Mouse (Mus musculus) midbrain, embryonic 15.5 days (tissue): ENCODE results near the gene Fmn2. TPM values are rescaled to one million over a fixed set of nuclear protein-coding genes. Genes with fewer than 3 reads are reported as not detected.

ENCODE experiments used
- ATAC-seq: fragments of 200-750 bp; cut with Nextera tagmentation; replicated peaks from 2 replicates; pipeline ENCODE4 v1.8.0; 2017; ENCODE audit warnings: moderate TSS enrichment
- H3K27ac ChIP-seq: fragments of 300-500 bp; sonication (generic); 2 replicates; pipeline ENCODE4 v1.5.1; 2015; ENCODE audit warnings: mild to moderate bottlenecking, inconsistent platforms
- H3K27me3 ChIP-seq: fragments of 300-500 bp; sonication (generic); replicated peaks from 2 replicates; pipeline ENCODE4 v1.6.1; 2015; ENCODE audit warnings: inconsistent platforms
- H3K36me3 ChIP-seq: fragments of 300-500 bp; sonication (generic); replicated peaks from 2 replicates; pipeline ENCODE4 v1.6.1; 2015; ENCODE audit warnings: inconsistent platforms
- H3K4me1 ChIP-seq: fragments of 300-500 bp; sonication (generic); 2 replicates; pipeline ENCODE4 v1.6.1; 2015; ENCODE audit warnings: inconsistent platforms
- H3K4me2 ChIP-seq: fragments of 300-500 bp; sonication (generic); 2 replicates; pipeline ENCODE4 v1.6.1; 2015; ENCODE audit warnings: inconsistent platforms, mild to moderate bottlenecking, moderate library complexity
- H3K4me3 ChIP-seq: fragments of 300-500 bp; sonication (generic); 2 replicates; pipeline ENCODE4 v1.5.1; 2015; ENCODE audit warnings: mild to moderate bottlenecking, inconsistent platforms
- H3K9ac ChIP-seq: fragments of 300-500 bp; sonication (generic); 2 replicates; pipeline ENCODE4 v1.6.1; 2015; ENCODE audit warnings: mild to moderate bottlenecking, inconsistent platforms
- H3K9me3 ChIP-seq: fragments of 300-500 bp; sonication (generic); 2 replicates; pipeline ENCODE4 v1.6.1; 2016; ENCODE audit warnings: inconsistent platforms
- WGBS: fragments of 180-500 bp; shearing (Covaris S2); methylation state at CpG from one replicate; pipeline ENCODE4 v1.1.7; 2015; ENCODE audit warnings: mixed read lengths; 5-methylcytosine and 5-hydroxymethylcytosine counted together
- polyA plus RNA-seq: library from polyadenylated mRNA; unstranded; fragments of >200 nt; fragmentation: Nextera tagmentation; extraction: Ambion mirVana; gene quantifications from 2 replicates; pipeline ENCODE4 v1.2.1, GENCODE M21; 2015

The Fmn2 gene
- polyA plus RNA-seq, 1 experiment from 2014 or later: 9.0 TPM

- no peak for ATAC-seq
- H3K27ac ChIP-seq: no peak overlapping the region
- H3K36me3 ChIP-seq: no peaks in the 10 kb centered on the region
- H3K9ac ChIP-seq: no peak overlapping the region
- no peak overlapping the region for H3K4me3 ChIP-seq
- no peaks in the 10 kb centered on the region for H3K9me3 ChIP-seq
- H3K4me1 ChIP-seq: no peaks in the 10 kb centered on the region
- 73% methylated on average over 4 of the region's 4 CpGs for WGBS
- H3K4me2 ChIP-seq: no peak overlapping the region
- no peaks in the 10 kb centered on the region for H3K27me3 ChIP-seq
Observed at GRCm38 (mm10) chr1:174677211-174677610, 175.6 kb downstream of the Fmn2 start.

- WGBS: 96% methylated on average over 2 of the region's 2 CpGs
- Histone ChIP-seq H3K27ac (no peak overlapping the region), H3K9ac (no peak overlapping the region), H3K4me1 (no peaks in the 10 kb centered on the region), H3K36me3 (no peaks in the 10 kb centered on the region), H3K27me3 (no peaks in the 10 kb centered on the region), H3K4me3 (no peak overlapping the region), H3K4me2 (no peak overlapping the region), H3K9me3 (no peaks in the 10 kb centered on the region)
- ATAC-seq: no peak
Observed at GRCm38 (mm10) chr1:174689301-174689700, 187.7 kb downstream of the Fmn2 start.

- no peak for ATAC-seq
- Histone ChIP-seq H3K27ac (no peak overlapping the region), H3K4me1 (no peaks in the 10 kb centered on the region), H3K4me3 (no peak overlapping the region), H3K27me3 (no peaks in the 10 kb centered on the region), H3K36me3 (0 out of 2 replicates have a peak, but pooled peaks cover 6% of the 10 kb centered on the region), H3K9me3 (no peaks in the 10 kb centered on the region), H3K4me2 (no peak overlapping the region), H3K9ac (no peak overlapping the region)
- WGBS: 95% methylated on average over 5 of the region's 5 CpGs
Observed at GRCm38 (mm10) chr1:174700871-174701270, 199.2 kb downstream of the Fmn2 start.

- ATAC-seq: no peak
- H3K9me3 ChIP-seq: no peaks in the 10 kb centered on the region
- no peaks in the 10 kb centered on the region for H3K4me1 ChIP-seq
- no peak overlapping the region for H3K4me3 ChIP-seq
- no peak overlapping the region for H3K27ac ChIP-seq
- H3K27me3 ChIP-seq: no peaks in the 10 kb centered on the region
- 0 out of 2 replicates have a peak, but pooled peaks cover 8% of the 10 kb centered on the region for H3K36me3 ChIP-seq
- WGBS: 66% methylated on average over 5 of the region's 5 CpGs
- H3K4me2 ChIP-seq: no peak overlapping the region
- H3K9ac ChIP-seq: no peak overlapping the region
Observed at GRCm38 (mm10) chr1:174701835-174702234, 200.2 kb downstream of the Fmn2 start.

GRCm38 (mm10) chr1:174703909-174704308, 202.3 kb downstream of the Fmn2 start:
- no peaks in the 10 kb centered on the region for H3K9me3 ChIP-seq
- H3K27me3 ChIP-seq: no peaks in the 10 kb centered on the region
- H3K36me3 ChIP-seq: 0 out of 2 replicates have a peak, but pooled peaks cover 8% of the 10 kb centered on the region
- no peaks in the 10 kb centered on the region for H3K4me1 ChIP-seq
- H3K9ac ChIP-seq: no peak overlapping the region
- no peak overlapping the region for H3K4me3 ChIP-seq
- H3K27ac ChIP-seq: no peak overlapping the region
- ATAC-seq: no peak
- H3K4me2 ChIP-seq: no peak overlapping the region
- 96% methylated on average over 1 of the region's 1 CpGs for WGBS

GRCm38 (mm10) chr1:174719729-174720458, 218.3 kb downstream of the Fmn2 start:
- 0 out of 2 replicates have a peak, but pooled peaks have one; percentile 24 for ATAC-seq
- Histone ChIP-seq H3K27ac (no peak overlapping the region), H3K4me3 (no peak overlapping the region), H3K4me1 (no peaks in the 10 kb centered on the region), H3K4me2 (no peak overlapping the region), H3K9ac (no peak overlapping the region), H3K36me3 (peaks cover 11% of the 10 kb centered on the region; the same call in 1 of the 2 replicates), H3K9me3 (no peaks in the 10 kb centered on the region), H3K27me3 (no peaks in the 10 kb centered on the region)
- WGBS: 86% methylated on average over 12 of the region's 12 CpGs

- WGBS: 79% methylated on average over 3 of the region's 3 CpGs
- no peak overlapping the region for H3K9ac ChIP-seq
- ATAC-seq: no peak
- H3K36me3 ChIP-seq: 0 out of 2 replicates have a peak, but pooled peaks cover 2% of the 10 kb centered on the region
- no peaks in the 10 kb centered on the region for H3K27me3 ChIP-seq
- H3K4me2 ChIP-seq: no peak overlapping the region
- H3K4me3 ChIP-seq: no peak overlapping the region
- no peak overlapping the region for H3K27ac ChIP-seq
- no peaks in the 10 kb centered on the region for H3K4me1 ChIP-seq
- H3K9me3 ChIP-seq: no peaks in the 10 kb centered on the region
Observed at GRCm38 (mm10) chr1:174728771-174729170, 227.1 kb downstream of the Fmn2 start.

- Histone ChIP-seq H3K4me2 (no peak overlapping the region), H3K9me3 (no peaks in the 10 kb centered on the region), H3K4me1 (no peaks in the 10 kb centered on the region), H3K27me3 (no peaks in the 10 kb centered on the region), H3K27ac (no peak overlapping the region), H3K36me3 (no peaks in the 10 kb centered on the region), H3K4me3 (no peak overlapping the region), H3K9ac (no peak overlapping the region)
- ATAC-seq: no peak
- WGBS: 76% methylated on average over 6 of the region's 6 CpGs
Observed at GRCm38 (mm10) chr1:174732715-174733114, 231.1 kb downstream of the Fmn2 start.

GRCm38 (mm10) chr1:174738958-174739357, 237.3 kb downstream of the Fmn2 start:
- Histone ChIP-seq H3K4me1 (no peaks in the 10 kb centered on the region), H3K27ac (no peak overlapping the region), H3K9me3 (no peaks in the 10 kb centered on the region), H3K9ac (no peak overlapping the region), H3K4me3 (no peak overlapping the region), H3K27me3 (no peaks in the 10 kb centered on the region), H3K36me3 (no peaks in the 10 kb centered on the region), H3K4me2 (no peak overlapping the region)
- no peak for ATAC-seq
- WGBS: 88% methylated on average over 8 of the region's 8 CpGs

- no peaks in the 10 kb centered on the region for H3K27me3 ChIP-seq
- H3K4me2 ChIP-seq: no peak overlapping the region
- 67% methylated on average over 2 of the region's 2 CpGs for WGBS
- H3K4me1 ChIP-seq: no peaks in the 10 kb centered on the region
- H3K27ac ChIP-seq: no peak overlapping the region
- no peaks in the 10 kb centered on the region for H3K36me3 ChIP-seq
- H3K9me3 ChIP-seq: no peaks in the 10 kb centered on the region
- H3K9ac ChIP-seq: no peak overlapping the region
- H3K4me3 ChIP-seq: no peak overlapping the region
- ATAC-seq: no peak
Observed at GRCm38 (mm10) chr1:174742667-174743066, 241.0 kb downstream of the Fmn2 start.

- ATAC-seq: no peak
- H3K27ac ChIP-seq: no peak overlapping the region
- no peak overlapping the region for H3K4me2 ChIP-seq
- no peaks in the 10 kb centered on the region for H3K36me3 ChIP-seq
- no peaks in the 10 kb centered on the region for H3K27me3 ChIP-seq
- H3K9me3 ChIP-seq: no peaks in the 10 kb centered on the region
- H3K9ac ChIP-seq: no peak overlapping the region
- WGBS: 80% methylated on average over 4 of the region's 4 CpGs
- no peaks in the 10 kb centered on the region for H3K4me1 ChIP-seq
- no peak overlapping the region for H3K4me3 ChIP-seq
Observed at GRCm38 (mm10) chr1:174748520-174748919, 246.9 kb downstream of the Fmn2 start.

- WGBS: 85% methylated on average over 3 of the region's 3 CpGs
- H3K27ac ChIP-seq: no peak overlapping the region
- no peak for ATAC-seq
Observed at GRCm38 (mm10) chr1:174750893-174751461, 249.4 kb downstream of the Fmn2 start.

GRCm38 (mm10) chr1:174759354-174759753, 257.7 kb downstream of the Fmn2 start:
- no peaks in the 10 kb centered on the region for H3K27me3 ChIP-seq
- no peak for ATAC-seq
- no peak overlapping the region for H3K4me3 ChIP-seq
- 66% methylated on average over 6 of the region's 6 CpGs for WGBS
- no peaks in the 10 kb centered on the region for H3K9me3 ChIP-seq
- no peak overlapping the region for H3K9ac ChIP-seq
- no peaks in the 10 kb centered on the region for H3K36me3 ChIP-seq
- no peak overlapping the region for H3K27ac ChIP-seq
- H3K4me1 ChIP-seq: no peaks in the 10 kb centered on the region
- no peak overlapping the region for H3K4me2 ChIP-seq

More at GRCm38 (mm10) chr1:174750893-174751461, 249.4 kb downstream of the Fmn2 start:
- no peaks in the 10 kb centered on the region for H3K9me3 ChIP-seq
- H3K27me3 ChIP-seq: no peaks in the 10 kb centered on the region
- no peak overlapping the region for H3K4me2 ChIP-seq
- H3K4me3 ChIP-seq: no peak overlapping the region
- no peaks in the 10 kb centered on the region for H3K36me3 ChIP-seq
- H3K9ac ChIP-seq: no peak overlapping the region
- H3K4me1 ChIP-seq: no peaks in the 10 kb centered on the region
